Mouse (Mus musculus) embryo, embryonic 11.5 days (tissue): ENCODE data around the gene Hfe.
A peak's percentile ranks its signal among the peaks of the same experiment; 100 is the strongest.
"Not testable (repeated sequence)": the region's sequence is repeated elsewhere in the genome, so short reads cannot be mapped to it uniquely, and the experiment has no call there.

Experiments
- DNase-seq: peaks from one replicate; pipeline ENCODE4 v3.0.0-alpha.2; 2012; ENCODE audit warnings: low read depth, low spot score

Hfe gene

GRCm38 (mm10) chr13:23710374-23711089, at the start of gene Hfe:
Gene Hfe, minus strand, starts transcription at chr13:23710854.
- no peak for DNase-seq

DNA sequence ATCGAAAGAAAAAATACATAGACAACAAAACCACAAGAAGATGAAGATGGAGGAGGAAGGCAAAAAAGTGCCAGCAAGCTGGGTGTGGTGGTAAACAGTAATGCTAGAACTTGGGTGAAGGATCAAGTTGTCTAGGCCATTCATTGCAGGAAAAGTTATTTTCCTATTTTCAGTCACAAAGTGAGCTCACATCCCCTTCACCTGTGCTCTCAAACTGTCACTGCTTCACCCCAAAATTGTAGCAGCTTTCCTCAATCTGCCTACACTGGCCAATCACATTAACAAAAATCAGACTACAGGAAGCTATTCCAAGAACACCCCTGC, 49.2 kb upstream of the Hfe start:
- no peak for DNase-seq

DNA sequence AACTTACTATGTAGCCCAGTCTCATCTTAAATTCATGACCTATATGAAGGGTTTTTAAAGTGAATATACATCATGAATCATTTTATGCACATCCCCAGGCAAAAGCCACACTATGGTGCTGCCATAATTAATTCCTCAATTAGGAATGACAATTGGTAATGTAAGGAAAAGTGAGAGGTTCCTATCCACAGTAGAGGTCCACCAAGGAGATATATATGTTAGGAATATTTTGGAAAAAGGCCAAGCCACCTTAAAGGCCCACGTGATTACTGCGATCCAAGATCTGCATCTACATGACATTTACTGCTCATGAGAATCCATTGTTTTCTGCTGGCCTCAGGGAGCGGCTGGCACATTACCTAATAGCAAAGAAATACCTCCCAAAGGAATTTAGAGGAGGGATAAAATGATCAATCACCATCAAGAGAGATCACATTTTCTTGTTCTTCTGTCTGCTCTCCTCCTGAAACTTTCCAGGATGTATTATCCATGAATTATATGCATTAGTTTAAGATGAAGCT, 48.7 kb upstream of the Hfe start:
- DNase-seq: no peak

DNA sequence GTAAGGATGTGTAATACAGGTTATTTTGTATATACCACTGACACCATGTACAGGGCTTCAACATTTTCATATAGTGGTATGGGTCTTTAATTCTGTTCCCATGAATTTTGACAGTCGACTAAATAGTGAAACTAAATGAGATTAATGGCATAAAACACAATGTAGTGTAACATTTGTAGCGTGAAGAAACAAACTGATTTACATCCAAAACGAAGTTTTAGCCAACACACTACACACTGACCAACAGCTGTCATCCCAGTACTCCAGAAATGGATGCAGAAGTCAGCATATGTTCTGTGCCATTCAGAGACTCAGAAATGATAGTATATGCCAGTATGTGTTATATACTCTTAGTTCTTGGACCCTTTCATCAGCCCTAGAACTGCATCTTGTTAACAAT, 47.3 kb upstream of the Hfe start:
- DNase-seq: no peak

DNA sequence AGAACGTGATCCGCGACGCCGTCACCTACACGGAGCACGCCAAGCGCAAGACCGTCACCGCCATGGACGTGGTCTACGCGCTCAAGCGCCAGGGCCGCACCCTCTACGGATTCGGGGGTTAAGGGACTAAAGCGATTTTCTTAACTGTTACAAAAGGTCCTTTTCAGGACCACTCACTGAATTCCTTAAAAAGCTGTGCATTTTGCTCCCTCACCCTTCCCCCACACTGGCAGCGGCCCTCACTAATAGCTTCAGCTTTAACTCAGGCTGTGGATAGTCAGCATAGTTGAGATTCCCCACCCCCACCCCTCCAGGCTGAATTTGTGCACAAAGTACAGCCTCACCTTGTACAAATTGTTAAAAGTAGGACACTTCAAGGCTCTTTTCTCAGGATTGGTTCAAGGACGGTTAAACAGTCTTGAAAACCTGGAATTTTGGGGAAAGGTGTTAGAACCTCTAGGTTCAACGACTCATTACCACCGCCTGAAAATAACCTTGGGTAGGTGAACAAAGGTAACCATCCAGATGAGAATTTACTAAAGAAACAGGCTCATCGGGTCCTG, 46.6 kb upstream of the Hfe start:
- DNase-seq: no peak

DNA sequence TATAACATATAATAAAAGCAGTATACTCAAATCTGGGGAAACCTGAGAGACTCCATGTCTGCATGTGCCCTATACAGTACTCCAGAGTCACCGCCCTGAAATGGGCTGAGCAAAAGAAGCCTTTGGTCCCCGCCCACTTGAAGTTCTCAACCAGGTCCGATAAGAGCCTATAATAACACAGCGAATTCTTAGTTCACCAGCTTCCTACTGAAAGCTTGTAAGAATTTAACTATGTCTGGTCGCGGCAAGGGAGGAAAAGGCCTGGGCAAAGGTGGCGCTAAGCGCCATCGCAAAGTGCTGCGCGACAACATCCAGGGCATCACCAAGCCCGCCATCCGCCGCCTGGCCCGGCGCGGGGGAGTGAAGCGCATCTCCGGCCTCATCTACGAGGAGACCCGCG, 46.1 kb upstream of the Hfe start, which contains the start of gene Hist1h4b:
Gene Hist1h4b, plus strand, starts transcription at position 224 of the 400 bp plus-strand sequence.
- peak; percentile 89 for DNase-seq

DNA sequence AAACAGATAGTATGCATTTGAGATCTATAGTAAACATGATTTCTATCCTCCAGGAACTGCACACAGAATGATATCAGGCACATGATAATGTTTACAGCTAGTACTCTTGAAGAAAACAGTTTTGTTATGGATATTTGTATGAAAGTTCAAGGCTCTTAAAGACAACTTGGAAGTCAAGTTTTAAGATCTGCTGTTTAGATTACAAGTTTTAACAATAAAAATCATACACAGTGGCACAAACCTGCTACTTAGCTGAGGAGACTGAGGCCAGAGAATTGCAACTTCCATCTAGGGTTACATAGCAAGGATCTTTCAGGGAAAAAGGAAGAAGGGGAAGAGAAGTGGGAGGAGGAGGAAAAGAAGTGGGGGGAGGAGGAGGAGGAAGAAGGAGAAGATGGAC, 44.3 kb upstream of the Hfe start:
- no peak for DNase-seq

DNA sequence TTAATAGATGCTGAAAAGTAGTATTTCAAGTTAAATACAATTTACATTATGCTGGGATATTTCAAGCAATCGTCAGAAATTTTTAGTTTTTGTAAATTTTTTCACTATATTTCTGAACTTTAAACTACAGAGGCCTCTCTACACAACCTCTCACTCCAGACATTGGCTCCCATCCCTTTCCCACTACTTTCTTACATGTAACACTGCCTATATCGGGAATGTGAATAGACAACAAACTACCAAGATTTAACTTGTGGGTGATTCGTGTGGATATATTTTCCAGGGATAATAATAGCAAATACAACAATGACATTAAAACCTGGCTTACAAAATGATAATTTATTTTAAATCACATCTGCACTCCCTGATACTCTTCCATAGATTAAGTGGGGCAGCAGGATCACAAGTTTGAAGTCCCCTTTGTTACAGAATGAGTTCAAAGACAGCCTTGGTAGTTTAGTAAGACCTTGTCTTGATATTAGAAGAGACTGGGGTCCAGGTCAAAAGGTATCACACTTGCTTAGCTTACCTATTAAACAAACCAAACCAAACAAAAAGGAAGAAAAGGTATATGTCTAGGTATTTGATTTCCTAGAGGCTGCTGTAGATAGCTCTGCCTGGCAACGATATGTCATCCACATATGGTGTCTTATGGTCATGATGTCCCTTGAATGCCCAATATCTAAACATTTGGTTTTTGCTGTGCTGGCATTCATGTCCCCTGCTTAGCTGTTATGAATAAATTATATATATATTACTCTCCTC, 42.8 kb upstream of the Hfe start:
- DNase-seq: no peak

GRCm38 (mm10) chr13:23752742-23753172, 42.1 kb upstream of the Hfe start:
- no peak for DNase-seq

- DNase-seq: peak; percentile 89
These were observed 41.5 kb upstream of the Hfe start, which contains the start of gene Hist1h3b for GRCm38 (mm10) chr13:23752067-23752741. Gene Hist1h3b, plus strand, starts transcription at chr13:23752267.

DNA sequence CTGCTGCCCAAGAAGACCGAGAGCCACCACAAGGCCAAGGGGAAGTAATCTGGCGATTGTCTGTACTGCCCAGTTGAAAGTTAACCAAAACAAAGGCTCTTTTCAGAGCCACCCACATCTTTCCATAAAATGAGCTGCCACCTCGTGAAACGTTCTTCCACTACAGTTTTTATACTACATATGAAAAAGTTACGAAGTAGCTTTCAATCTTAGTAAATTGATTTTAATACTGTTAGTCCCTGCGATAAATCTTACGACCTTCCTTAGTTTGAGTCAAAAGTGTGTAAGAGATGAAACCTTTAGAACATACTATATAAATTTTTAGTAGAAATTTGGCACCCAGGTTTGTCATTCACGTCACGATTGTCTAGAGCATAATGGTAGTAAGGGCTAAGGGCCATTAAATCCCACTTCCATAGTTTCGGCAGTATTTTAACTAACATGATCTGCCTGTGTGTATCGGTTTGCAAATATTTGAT, 40.9 kb upstream of the Hfe start:
- DNase-seq: no peak

GRCm38 (mm10) chr13:23750839-23751477, 40.3 kb upstream of the Hfe start, which contains the start of gene Hist1h2ab:
Gene Hist1h2ab, plus strand, starts transcription at chr13:23751126.
- not testable (repeated sequence) for DNase-seq

GRCm38 (mm10) chr13:23749563-23750121, 39.0 kb upstream of the Hfe start:
- DNase-seq: no peak

- DNase-seq: no peak
These were observed 37.2 kb upstream of the Hfe start for GRCm38 (mm10) chr13:23747892-23748288.

DNA sequence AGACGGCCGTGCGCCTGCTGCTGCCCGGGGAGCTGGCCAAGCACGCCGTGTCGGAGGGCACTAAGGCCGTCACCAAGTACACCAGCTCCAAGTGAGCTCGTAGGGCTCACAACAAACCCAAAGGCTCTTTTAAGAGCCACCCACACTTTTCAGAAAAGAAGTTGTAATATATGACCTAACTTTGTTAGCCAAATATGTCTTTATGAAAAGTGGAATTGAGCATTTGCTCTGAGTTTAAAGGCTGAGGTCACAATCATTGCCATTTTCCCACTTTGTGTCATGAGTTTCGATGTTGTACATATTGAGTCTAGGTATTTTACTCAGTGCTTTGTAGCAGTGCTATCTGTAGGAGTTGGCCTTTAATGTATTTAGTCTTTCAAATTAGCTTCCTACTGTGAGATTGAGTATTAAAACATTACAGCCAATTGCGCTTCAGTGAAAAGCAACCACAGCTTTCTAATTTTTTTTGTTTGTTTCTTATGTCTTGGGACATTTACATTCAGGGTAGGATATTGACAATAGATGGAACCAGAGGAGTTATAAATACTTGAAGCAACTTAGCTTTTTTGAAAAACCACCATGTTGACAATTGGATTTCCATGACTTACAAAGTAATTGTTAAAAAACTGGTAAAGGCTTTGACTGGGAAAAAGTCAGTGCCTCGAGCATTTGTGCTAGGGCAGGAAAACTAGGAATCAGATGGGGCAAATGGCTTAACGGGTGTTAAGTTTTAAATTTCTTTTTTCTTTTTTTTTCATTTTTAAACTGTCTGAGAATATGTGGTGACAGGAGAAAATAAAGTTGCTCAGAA, 36.6 kb upstream of the Hfe start:
- DNase-seq: no peak

GRCm38 (mm10) chr13:23746201-23747080, 35.8 kb upstream of the Hfe start, which contains the start of gene Hist1h2bb:
Gene Hist1h2bb, plus strand, starts transcription at chr13:23746734.
- peak; percentile 80 for DNase-seq

DNA sequence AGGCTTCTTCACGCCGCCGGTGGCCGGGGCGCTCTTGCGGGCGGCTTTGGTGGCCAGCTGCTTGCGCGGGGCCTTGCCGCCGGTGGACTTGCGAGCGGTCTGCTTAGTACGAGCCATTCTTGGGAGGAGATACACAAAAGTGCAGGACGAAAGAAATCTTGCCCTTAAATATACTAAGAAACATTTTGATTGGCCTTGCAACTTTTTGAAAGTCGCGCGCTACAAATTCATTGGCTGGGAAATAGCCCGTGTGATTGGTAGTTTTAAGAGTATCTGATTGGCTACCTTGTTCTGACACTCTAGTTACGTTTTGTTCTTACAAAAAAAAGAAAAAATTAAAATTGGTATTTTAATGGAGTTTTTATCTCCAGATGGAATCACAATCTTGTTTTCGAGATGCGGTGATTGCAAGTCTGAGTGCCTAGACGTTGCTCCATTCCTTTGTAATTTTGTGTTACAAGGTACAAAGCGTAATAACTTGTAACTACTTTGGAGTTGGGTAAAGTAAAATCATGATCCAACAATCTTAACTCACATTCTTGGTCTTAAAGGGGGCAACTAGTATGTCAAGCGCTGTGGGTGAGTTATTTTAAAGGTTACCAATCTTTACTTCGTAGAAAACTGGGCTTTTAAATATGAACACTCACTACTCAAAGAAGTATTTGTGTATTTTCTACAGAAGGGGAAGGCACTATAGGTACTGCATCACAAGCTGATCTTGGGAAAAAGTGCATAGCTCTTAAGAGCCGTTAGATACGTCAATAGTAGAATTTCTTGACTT, 34.9 kb upstream of the Hfe start, which contains the start of gene Hist1h3c:
Gene Hist1h3c, minus strand, starts transcription at position 222 of the 781 bp plus-strand sequence.
- peak; percentile 89 for DNase-seq
